Mouse (Mus musculus): ENCODE measurements around the gene Zfp382.
A peak's percentile ranks its signal among the peaks of the same experiment; 100 is the strongest.
"Not testable (repeated sequence)": the region's sequence is repeated elsewhere in the genome, so short reads cannot be mapped to it uniquely, and the experiment has no call there.

Gene Zfp382

DNA sequence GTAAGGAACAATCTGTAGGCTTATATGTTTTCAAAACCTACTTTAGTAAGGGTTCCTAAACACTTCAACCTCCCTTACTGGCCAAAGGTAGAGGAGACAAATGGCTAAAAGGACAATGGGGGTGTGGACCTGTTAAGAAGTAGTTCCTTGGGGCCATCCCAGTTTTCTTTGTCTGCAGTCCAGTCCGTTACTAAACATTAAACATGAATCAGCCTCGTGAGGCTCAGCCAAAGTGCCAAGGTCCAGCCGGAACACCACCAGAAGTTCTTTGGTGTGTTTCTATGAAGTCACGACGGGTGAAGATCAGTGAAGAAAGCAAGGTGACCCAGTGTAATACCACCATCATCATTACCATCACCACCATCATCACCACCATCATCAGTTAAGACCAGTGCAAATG is 25.3 kb downstream of the Zfp382 start:
- no peak for DNase-seq (ENCODE audit: low spot score in 2 of 2)

DNA sequence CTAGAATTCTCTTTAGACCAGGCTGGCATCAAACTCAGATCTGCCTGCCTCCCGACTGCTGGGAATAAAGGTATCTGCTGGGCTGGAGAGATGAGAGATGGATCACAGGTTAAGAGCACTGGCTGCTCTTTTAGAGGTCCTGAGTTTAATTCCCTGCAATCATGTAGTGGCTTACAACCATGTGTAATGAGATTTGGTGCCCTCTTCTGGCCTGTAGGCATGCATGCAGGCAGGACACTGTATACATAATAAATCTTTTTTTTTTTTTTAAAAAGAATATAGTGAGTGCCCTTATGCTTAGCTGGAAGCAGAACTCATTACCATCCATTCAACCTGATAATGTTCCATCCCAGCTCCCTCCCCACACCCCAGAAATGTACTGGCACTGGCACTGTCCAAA is 32.3 kb downstream of the Zfp382 start:
- no peak for DNase-seq (ENCODE audit: low spot score in 2 of 2)

DNA sequence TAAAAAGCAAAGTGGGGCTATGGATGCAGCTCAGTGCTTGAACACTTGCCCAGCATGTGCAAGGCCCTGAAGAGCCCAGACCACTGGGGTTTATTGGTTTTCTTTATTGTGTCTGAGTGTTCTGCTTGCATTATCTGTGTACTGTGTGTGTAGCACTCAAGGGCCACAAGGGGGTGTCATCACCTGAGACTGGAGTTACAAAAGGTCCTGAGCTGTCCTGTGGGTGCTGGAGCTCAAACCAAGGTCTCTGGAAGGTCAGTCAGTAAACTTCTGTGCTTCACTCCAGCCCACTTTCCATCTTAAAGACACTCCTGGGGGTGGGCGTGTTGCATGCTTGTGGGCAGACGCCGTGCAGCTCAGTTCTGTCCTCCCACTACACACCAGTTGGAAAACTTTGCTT is 33.8 kb downstream of the Zfp382 start:
- no peak for DNase-seq (ENCODE audit: low spot score in 2 of 2)

DNA sequence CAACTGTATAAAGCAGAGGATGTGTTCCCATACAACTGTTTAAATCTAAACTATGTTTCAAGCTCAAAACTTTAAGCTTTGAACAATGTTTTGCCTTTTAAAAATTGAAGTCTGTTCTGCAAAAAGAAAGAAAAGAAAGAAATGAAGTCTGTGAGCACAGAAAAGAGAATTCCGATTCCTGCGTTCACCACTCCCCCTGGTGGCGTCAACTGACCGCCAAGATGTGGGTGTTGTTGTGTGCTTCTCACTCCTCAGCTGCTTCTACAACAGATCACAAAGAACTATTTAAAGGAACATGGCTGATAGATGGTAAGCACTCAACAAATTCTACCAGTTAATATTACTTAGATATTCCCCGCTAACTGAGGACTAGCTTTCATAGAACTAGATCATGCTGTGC is 41.4 kb downstream of the Zfp382 start:
- no peak for DNase-seq (ENCODE audit: low spot score in 2 of 2)

DNA sequence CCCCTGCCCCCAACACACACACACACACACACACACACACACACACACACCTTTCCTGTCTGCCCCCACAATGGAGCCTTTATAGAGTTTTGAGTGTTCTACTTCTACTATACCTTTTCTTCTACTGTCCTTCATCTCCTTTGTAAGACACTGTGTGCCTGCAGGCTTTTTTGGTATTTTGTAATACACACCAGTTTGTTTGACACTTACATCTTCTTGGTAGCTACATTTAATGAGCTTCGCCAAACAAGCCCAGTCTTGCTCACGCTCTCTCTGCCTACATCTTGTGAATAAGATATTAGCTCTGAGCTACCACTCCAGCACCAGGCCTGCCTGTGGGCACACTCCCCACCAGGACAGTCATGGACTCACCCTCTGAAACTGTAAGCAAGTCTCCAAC is 43.0 kb downstream of the Zfp382 start:
- no peak for DNase-seq (ENCODE audit: low spot score in 2 of 2)

DNA sequence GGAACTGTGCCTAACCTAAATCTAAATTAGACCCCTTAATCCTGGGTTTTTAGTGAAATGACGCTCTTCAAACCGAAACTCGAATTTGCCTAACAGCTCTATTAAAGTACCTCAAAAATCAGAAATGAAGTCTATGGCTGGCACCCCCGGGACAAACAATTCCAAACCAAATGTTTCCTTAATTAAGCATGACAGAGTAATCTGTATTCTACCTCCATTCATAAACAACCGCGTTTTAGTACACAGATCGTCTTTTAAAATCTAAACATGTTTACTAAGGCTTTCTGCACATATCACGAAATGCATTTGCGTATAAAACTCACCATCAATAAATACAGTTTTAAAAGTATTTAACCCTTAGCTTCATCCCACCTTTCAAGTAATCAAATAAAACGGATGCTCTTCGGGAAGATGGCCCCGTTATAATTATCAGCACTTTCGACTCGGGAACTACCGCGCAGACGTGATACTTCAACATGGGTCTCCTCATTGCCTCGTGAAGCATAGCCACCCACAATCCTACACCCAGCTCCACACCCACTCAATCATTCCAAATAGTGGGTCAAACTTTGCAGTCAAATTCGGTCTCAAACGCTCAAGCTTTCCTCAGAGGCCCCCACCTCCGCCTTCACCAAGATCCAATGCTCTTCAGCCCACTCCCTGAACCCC is 47.3 kb downstream of the Zfp382 start:
- DNase-seq (ENCODE audit: low spot score in 2 of 2), result no peak

DNA sequence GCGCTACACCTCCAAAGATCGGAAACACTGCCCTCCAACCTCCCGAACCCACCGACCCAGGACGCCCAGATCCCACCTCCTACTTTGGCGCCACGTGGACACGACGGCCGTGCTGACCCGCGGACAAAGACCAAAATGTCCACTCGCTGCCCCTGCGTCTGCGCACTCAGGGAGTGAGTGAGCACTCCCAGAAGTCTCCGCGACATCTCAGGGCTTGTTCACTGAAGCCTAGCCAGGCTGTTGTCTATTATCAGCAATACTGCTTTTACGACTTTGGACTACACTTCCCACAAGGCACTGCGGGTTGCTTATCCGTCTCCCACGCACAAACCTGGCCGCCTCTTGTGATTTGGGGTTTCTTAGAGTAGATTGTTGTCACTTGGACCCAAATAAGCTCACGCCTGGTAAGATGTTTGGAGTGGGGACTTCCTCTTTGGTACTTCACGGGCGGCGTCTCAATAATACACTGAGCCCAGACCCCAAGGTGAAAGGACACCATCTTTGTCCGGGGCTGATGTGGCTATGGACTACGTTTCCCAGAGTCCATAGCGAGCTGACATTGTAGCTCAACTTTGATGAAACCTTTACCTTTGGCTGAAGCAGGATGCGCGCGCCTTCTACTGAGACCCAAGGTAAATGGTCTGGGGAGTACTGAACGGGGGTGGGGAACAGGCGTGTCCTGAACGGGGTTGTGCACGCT is 48.0 kb downstream of the Zfp382 start, which contains the start of gene Zfp146:
TSS of gene Zfp146 (minus strand) at position 168 of the 700 bp plus-strand sequence.
- DNase-seq (ENCODE audit: low spot score in 2 of 2), result peak; percentile 88

DNA sequence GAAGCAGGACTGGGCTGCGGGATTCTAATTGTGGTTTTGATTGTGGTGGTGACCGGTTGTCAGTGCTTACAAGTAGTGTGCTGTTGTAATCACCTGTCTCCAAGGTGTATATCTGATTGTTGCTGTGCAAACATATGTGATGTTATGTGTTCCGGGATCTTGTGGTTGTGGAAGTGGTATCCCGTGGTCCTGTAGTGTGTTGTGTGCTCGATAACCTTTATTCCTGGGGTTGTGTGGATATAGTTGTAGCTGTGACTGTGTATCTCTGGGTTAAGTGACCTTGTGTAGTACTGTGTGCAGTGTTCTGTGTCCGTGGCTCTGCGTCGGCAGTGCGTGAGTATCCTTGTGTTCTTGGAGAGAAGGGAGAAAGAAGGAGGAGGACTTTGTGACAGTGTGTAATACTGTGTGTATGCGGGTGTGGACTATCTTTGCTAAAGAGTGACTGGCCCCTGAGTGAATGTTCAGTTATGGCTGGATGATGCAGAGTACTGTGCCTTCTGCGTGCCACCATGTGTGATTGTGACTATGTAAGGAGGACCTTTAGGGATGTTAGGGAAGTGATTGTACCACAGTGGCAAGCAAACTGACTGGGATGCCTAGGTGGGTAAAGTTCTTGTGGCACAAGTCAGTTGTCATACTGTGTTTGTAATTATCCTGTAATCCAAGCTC is 48.7 kb downstream of the Zfp382 start:
- DNase-seq (ENCODE audit: low spot score in 2 of 2), result no peak

DNA sequence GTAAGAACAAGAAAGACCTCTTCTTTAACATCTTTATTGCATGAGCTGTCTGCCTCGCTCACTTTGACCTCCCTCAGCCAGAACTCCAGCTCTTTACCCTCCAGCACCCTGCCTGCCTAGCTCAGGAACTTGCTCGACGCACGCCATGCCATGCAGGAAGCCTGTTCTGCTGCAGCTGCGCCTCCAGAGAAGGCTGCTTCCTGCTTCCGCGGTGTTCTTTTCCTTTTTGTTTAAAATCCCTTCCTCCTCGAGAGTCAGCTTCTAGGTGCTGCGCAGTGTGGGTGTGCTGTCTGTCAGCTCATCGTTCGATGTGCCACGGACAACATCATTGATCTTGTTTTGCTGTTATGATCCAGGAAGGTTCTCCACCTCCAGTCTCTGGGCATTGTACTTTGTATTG is 54.7 kb downstream of the Zfp382 start:
- DNase-seq (ENCODE audit: low spot score in 2 of 2), result no peak

DNA sequence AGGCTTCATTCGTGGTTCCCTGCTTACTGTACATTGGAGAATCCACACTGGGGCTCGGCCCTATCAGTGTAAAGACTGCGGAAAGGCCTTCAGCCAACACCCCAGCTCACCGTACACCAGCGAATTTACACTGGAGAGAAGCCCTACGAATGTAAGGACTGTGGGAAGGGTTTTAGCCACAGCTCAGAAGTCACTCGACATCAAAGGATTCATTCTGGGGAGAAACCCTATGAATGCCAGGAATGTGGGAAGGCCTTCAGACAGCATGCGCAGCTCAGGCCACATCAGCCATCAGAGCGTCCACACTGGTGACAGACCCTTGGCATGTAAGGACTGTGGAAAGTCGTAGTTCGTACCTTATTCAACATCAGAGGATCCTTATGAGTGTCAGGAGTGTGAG is 56.5 kb downstream of the Zfp382 start:
- no peak for DNase-seq (ENCODE audit: low spot score in 2 of 2)

DNA sequence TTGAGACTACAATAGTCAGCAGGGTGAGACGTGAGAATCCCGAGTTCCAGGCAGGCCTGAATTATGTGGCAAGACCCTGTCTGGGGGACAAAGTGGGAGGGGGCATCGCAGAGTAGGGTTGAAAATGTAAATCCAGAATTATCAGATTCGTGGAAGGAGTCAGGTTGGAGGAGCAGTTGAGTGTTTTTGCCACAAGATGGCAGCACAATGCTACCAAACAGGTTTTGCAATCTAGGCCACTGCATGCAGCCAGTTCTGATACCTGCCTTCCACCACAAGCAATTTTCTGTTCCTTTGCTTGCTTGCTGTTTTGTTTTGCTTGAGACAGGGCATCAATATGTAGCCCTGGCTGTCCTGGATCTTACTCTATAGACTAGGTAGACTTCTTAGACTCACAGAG is 59.6 kb downstream of the Zfp382 start:
- peak; percentile 31 to 70 for DNase-seq (ENCODE audit: low spot score in 2 of 2)

DNA sequence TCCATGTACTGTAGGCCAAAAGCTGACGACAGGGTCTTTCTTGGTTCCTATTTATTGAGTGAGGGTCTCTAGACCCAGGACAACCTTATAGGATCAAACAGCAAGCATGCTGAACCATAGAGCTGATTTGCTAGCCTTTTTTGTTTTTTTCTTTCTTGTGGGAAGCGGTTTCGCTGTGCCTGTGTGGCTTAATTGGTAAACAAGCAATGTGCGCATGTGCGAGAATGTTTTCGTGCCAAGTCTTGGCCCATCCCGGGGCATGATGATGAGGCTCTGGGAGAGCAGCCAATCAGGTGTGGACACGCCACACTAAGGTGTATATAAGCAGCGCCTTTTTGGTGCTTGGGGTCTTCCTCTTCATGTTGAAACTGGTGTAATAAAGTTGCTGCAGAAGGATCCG is 60.2 kb downstream of the Zfp382 start:
- DNase-seq (ENCODE audit: low spot score in 2 of 2), result not testable (repeated sequence)

DNA sequence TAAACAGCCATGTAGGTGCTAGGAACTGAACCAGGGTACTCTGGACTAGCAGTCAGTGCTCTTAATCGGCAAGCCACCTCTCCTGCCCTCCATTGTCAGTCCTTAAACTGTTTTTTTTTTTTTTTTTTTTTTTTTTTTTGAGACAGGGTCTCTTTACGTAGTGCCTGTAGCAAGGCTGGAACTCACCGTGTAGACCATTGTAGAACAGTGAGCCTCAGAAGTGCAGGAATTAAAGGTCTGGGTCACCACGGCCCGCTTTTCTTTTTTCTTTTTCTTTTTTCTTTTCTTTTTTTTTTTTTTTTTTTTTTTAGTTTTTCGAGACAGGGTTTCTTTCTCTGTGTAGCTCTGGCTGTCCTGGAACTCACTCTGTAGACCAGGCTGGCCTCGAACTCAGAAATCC is 61.4 kb downstream of the Zfp382 start:
- not testable (repeated sequence) for DNase-seq (ENCODE audit: low spot score in 2 of 2)

DNA sequence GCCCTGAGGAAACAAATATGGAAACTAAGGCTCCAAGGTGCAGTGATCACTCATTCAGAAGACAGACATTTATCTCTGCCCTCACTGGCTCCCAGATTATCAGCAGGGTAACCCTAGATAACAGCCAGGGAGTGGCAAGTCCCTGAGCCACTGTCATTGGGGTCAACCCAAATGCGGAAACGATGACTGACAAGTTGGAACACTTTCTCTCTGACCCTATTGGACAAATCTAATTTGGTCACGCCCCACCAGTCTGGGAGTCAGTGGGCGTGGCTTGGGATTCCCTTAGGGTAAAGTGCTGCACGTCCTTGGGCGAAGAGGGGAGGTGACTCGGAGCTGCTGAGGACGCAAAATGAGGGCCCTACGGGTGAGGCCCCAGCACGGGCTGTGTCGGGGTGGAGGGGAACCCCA is 62.1 kb downstream of the Zfp382 start, which contains the start of gene Cox7a1:
TSS of gene Cox7a1 (plus strand) at position 266 of the 411 bp plus-strand sequence.
- DNase-seq (ENCODE audit: low spot score in 2 of 2), result peak; percentile 52 to 64
